Mouse (Mus musculus): Measurements from ENCODE around the gene Grb14. TPM values are rescaled to one million over a fixed set of nuclear protein-coding genes. Genes with fewer than 3 reads are reported as not detected.

The Grb14 gene
- polyA plus RNA-seq, 1 experiment: 9.7 TPM

GRCm38 (mm10) chr2:64973819-64974441 lies 50.9 kb downstream of the Grb14 start:
- no peak for TF ChIP-seq CTCF (IDR thresholded peaks at IDR 0.05; ENCODE audit: borderline replicate concordance, extremely low read depth, insufficient read depth, insufficient read length)
- TF ChIP-seq POLR2A (IDR thresholded peaks at IDR 0.05; ENCODE audit: borderline replicate concordance, extremely low read depth, insufficient read depth, insufficient read length, poor library complexity, severe bottlenecking): no peak
- DNase-seq (ENCODE audit: low read depth): no peak

GRCm38 (mm10) chr2:64973125-64973524 lies 51.7 kb downstream of the Grb14 start:
- TF ChIP-seq CTCF (IDR thresholded peaks at IDR 0.05; ENCODE audit: borderline replicate concordance, extremely low read depth, insufficient read depth, insufficient read length): no peak
- TF ChIP-seq POLR2A (IDR thresholded peaks at IDR 0.05; ENCODE audit: borderline replicate concordance, extremely low read depth, insufficient read depth, insufficient read length, poor library complexity, severe bottlenecking): no peak
- no peak for DNase-seq (ENCODE audit: low read depth)

GRCm38 (mm10) chr2:64971828-64972227 lies 53.0 kb downstream of the Grb14 start:
- no peak for DNase-seq (ENCODE audit: low read depth)
- TF ChIP-seq CTCF (IDR thresholded peaks at IDR 0.05; ENCODE audit: borderline replicate concordance, extremely low read depth, insufficient read depth, insufficient read length): no peak
- no peak for TF ChIP-seq POLR2A (IDR thresholded peaks at IDR 0.05; ENCODE audit: borderline replicate concordance, extremely low read depth, insufficient read depth, insufficient read length, poor library complexity, severe bottlenecking)

GRCm38 (mm10) chr2:64970992-64971391 lies 53.8 kb downstream of the Grb14 start:
- DNase-seq (ENCODE audit: low read depth): peak; percentile 72
- TF ChIP-seq CTCF (IDR thresholded peaks at IDR 0.05; ENCODE audit: borderline replicate concordance, extremely low read depth, insufficient read depth, insufficient read length) (no peak), POLR2A (IDR thresholded peaks at IDR 0.05; ENCODE audit: borderline replicate concordance, extremely low read depth, insufficient read depth, insufficient read length, poor library complexity, severe bottlenecking) (no peak)

GRCm38 (mm10) chr2:64966893-64967444 lies 57.8 kb downstream of the Grb14 start:
- peak; percentile 39 for DNase-seq (ENCODE audit: low read depth)
- TF ChIP-seq POLR2A (IDR thresholded peaks at IDR 0.05; ENCODE audit: borderline replicate concordance, extremely low read depth, insufficient read depth, insufficient read length, poor library complexity, severe bottlenecking) (no peak), CTCF (IDR thresholded peaks at IDR 0.05; ENCODE audit: borderline replicate concordance, extremely low read depth, insufficient read depth, insufficient read length) (no peak)

- DNase-seq (ENCODE audit: low read depth): peak; percentile 20
- TF ChIP-seq CTCF (IDR thresholded peaks at IDR 0.05; ENCODE audit: borderline replicate concordance, extremely low read depth, insufficient read depth, insufficient read length) (no peak), POLR2A (IDR thresholded peaks at IDR 0.05; ENCODE audit: borderline replicate concordance, extremely low read depth, insufficient read depth, insufficient read length, poor library complexity, severe bottlenecking) (no peak)
Measured at GRCm38 (mm10) chr2:64966323-64966722, 58.5 kb downstream of the Grb14 start.

GRCm38 (mm10) chr2:64965227-64965864 lies 59.4 kb downstream of the Grb14 start:
- peak; percentile 84 for DNase-seq (ENCODE audit: low read depth)
- TF ChIP-seq CTCF (IDR thresholded peaks at IDR 0.05; ENCODE audit: borderline replicate concordance, extremely low read depth, insufficient read depth, insufficient read length) (peak; percentile 49; the same call in 1 of the 2 replicates), POLR2A (IDR thresholded peaks at IDR 0.05; ENCODE audit: borderline replicate concordance, extremely low read depth, insufficient read depth, insufficient read length, poor library complexity, severe bottlenecking) (no peak)

- no peak for TF ChIP-seq POLR2A (IDR thresholded peaks at IDR 0.05; ENCODE audit: borderline replicate concordance, extremely low read depth, insufficient read depth, insufficient read length, poor library complexity, severe bottlenecking)
- no peak for TF ChIP-seq CTCF (IDR thresholded peaks at IDR 0.05; ENCODE audit: borderline replicate concordance, extremely low read depth, insufficient read depth, insufficient read length)
- no peak for DNase-seq (ENCODE audit: low read depth)
Measured at GRCm38 (mm10) chr2:64962196-64962595, 62.6 kb downstream of the Grb14 start.

GRCm38 (mm10) chr2:64961381-64961780 lies 63.4 kb downstream of the Grb14 start:
- no peak for TF ChIP-seq CTCF (IDR thresholded peaks at IDR 0.05; ENCODE audit: borderline replicate concordance, extremely low read depth, insufficient read depth, insufficient read length)
- no peak for TF ChIP-seq POLR2A (IDR thresholded peaks at IDR 0.05; ENCODE audit: borderline replicate concordance, extremely low read depth, insufficient read depth, insufficient read length, poor library complexity, severe bottlenecking)
- DNase-seq (ENCODE audit: low read depth): no peak

GRCm38 (mm10) chr2:64959657-64960056 lies 65.1 kb downstream of the Grb14 start:
- DNase-seq (ENCODE audit: low read depth): no peak
- TF ChIP-seq CTCF (IDR thresholded peaks at IDR 0.05; ENCODE audit: borderline replicate concordance, extremely low read depth, insufficient read depth, insufficient read length) (no peak), POLR2A (IDR thresholded peaks at IDR 0.05; ENCODE audit: borderline replicate concordance, extremely low read depth, insufficient read depth, insufficient read length, poor library complexity, severe bottlenecking) (no peak)

GRCm38 (mm10) chr2:64955441-64955840 lies 69.3 kb downstream of the Grb14 start:
- no peak for DNase-seq (ENCODE audit: low read depth)
- TF ChIP-seq CTCF (IDR thresholded peaks at IDR 0.05; ENCODE audit: borderline replicate concordance, extremely low read depth, insufficient read depth, insufficient read length) (no peak), POLR2A (IDR thresholded peaks at IDR 0.05; ENCODE audit: borderline replicate concordance, extremely low read depth, insufficient read depth, insufficient read length, poor library complexity, severe bottlenecking) (no peak)
